Mouse (Mus musculus) embryonic facial prominence, embryonic 14.5 days (tissue): ENCODE results near the gene Rnf144b. TPM values are rescaled to one million over a fixed set of nuclear protein-coding genes. Genes with fewer than 3 reads are reported as not detected.

Source experiments
- ATAC-seq: fragments of 200-750 bp; cut with Nextera tagmentation; 2 replicates; pipeline ENCODE4 v1.8.0; 2017; ENCODE audit warnings: low read depth, moderate number of reproducible peaks, moderate TSS enrichment
- DNase-seq: peaks from one replicate; pipeline ENCODE4 v3.0.0-alpha.2; 2015; ENCODE audit warnings: low spot score
- H3K27ac ChIP-seq: fragments of 300-500 bp; sonication (generic); replicated peaks from 2 replicates; pipeline ENCODE4 v1.5.1; 2014; ENCODE audit warnings: low read depth, mild to moderate bottlenecking, low read length, moderate library complexity
- H3K27me3 ChIP-seq: fragments of 300-500 bp; sonication (generic); replicated peaks from 2 replicates; pipeline ENCODE4 v1.6.1; 2014; ENCODE audit warnings: low read length; ENCODE audit not compliant: control insufficient read depth, insufficient read depth
- H3K36me3 ChIP-seq: fragments of 300-500 bp; sonication (generic); 2 replicates; pipeline ENCODE4 v1.6.1; 2014; ENCODE audit warnings: low read length, mixed read lengths; ENCODE audit not compliant: control insufficient read depth, insufficient read depth
- H3K4me1 ChIP-seq: fragments of 300-500 bp; sonication (generic); 2 replicates; pipeline ENCODE4 v1.6.1; 2014; ENCODE audit warnings: antibody characterized with exemption, low read length; ENCODE audit not compliant: control insufficient read depth, insufficient read depth
- H3K4me2 ChIP-seq: fragments of 300-500 bp; sonication (generic); 2 replicates; pipeline ENCODE4 v1.6.1; 2014; ENCODE audit warnings: low read depth, mild to moderate bottlenecking, low read length, moderate library complexity, mixed read lengths
- H3K4me3 ChIP-seq: fragments of 300-500 bp; sonication (generic); 2 replicates; pipeline ENCODE4 v1.5.1; 2014; ENCODE audit warnings: low read depth, mild to moderate bottlenecking, low read length
- H3K9ac ChIP-seq: fragments of 300-500 bp; sonication (generic); 2 replicates; pipeline ENCODE4 v1.6.1; 2014; ENCODE audit warnings: low read depth, mild to moderate bottlenecking, low read length, moderate library complexity, mixed read lengths
- H3K9me3 ChIP-seq: fragments of 300-500 bp; sonication (generic); 2 replicates; pipeline ENCODE4 v1.6.1; 2016; ENCODE audit warnings: low read length; ENCODE audit not compliant: control insufficient read depth
- WGBS: fragments of 180-500 bp; shearing (Covaris S2); extraction: QIAGEN DNeasy Blood & Tissue Kit; methylation state at CpG from one replicate; pipeline ENCODE4 v1.1.7; 2014; 5-methylcytosine and 5-hydroxymethylcytosine counted together
- polyA plus RNA-seq: library from polyadenylated mRNA; unstranded; fragments of >200 nt; fragmentation: Nextera tagmentation; extraction: Ambion mirVana; gene quantifications from 2 replicates; pipeline ENCODE4 v1.2.1, GENCODE M21; 2014

Gene Rnf144b
- polyA plus RNA-seq, 1 experiment from 2014 or later, result 4.9 TPM

- H3K4me2 ChIP-seq, result no peak overlapping the region
- no peaks in the 10 kb centered on the region for H3K4me1 ChIP-seq
- H3K36me3 ChIP-seq, result no peaks in the 10 kb centered on the region
- no peak overlapping the region for H3K4me3 ChIP-seq
- no peaks in the 10 kb centered on the region for H3K9me3 ChIP-seq
- ATAC-seq (no peak), DNase-seq (no peak)
- H3K27ac ChIP-seq, result no peak overlapping the region
- WGBS, result 73% methylated on average over 13 of the region's 13 CpGs
- no peak overlapping the region for H3K9ac ChIP-seq
- H3K27me3 ChIP-seq, result no peaks in the 10 kb centered on the region
Observed at GRCm38 (mm10) chr13:47170811-47171555, 48.5 kb downstream of the Rnf144b start.

GRCm38 (mm10) chr13:47172891-47173290, 50.4 kb downstream of the Rnf144b start:
- H3K9me3 ChIP-seq, result no peaks in the 10 kb centered on the region
- H3K4me2 ChIP-seq, result no peak overlapping the region
- no peak overlapping the region for H3K9ac ChIP-seq
- no peak overlapping the region for H3K4me3 ChIP-seq
- no peak overlapping the region for H3K27ac ChIP-seq
- DNase-seq (no peak), ATAC-seq (no peak)
- H3K4me1 ChIP-seq, result no peaks in the 10 kb centered on the region
- 76% methylated on average over 10 of the region's 10 CpGs for WGBS
- no peaks in the 10 kb centered on the region for H3K27me3 ChIP-seq
- no peaks in the 10 kb centered on the region for H3K36me3 ChIP-seq

- no peak overlapping the region for H3K9ac ChIP-seq
- no peak overlapping the region for H3K4me2 ChIP-seq
- no peaks in the 10 kb centered on the region for H3K36me3 ChIP-seq
- no peaks in the 10 kb centered on the region for H3K9me3 ChIP-seq
- DNase-seq (peak; percentile 24), ATAC-seq (peak; percentile 53)
- H3K4me3 ChIP-seq, result no peak overlapping the region
- H3K27ac ChIP-seq, result no peak overlapping the region
- H3K27me3 ChIP-seq, result no peaks in the 10 kb centered on the region
- 62% methylated on average over 6 of the region's 8 CpGs for WGBS
- no peaks in the 10 kb centered on the region for H3K4me1 ChIP-seq
Observed at GRCm38 (mm10) chr13:47178182-47178581, 55.7 kb downstream of the Rnf144b start.

- DNase-seq, result no peak
- H3K4me3 ChIP-seq, result no peak overlapping the region
- no peaks in the 10 kb centered on the region for H3K36me3 ChIP-seq
- H3K27me3 ChIP-seq, result no peaks in the 10 kb centered on the region
- H3K9ac ChIP-seq, result no peak overlapping the region
- H3K27ac ChIP-seq, result no peak overlapping the region
- 85% methylated on average over 7 of the region's 7 CpGs for WGBS
- H3K9me3 ChIP-seq, result no peaks in the 10 kb centered on the region
- H3K4me1 ChIP-seq, result no peaks in the 10 kb centered on the region
- H3K4me2 ChIP-seq, result no peak overlapping the region
- no peak for ATAC-seq
Observed at GRCm38 (mm10) chr13:47180776-47181175, 58.3 kb downstream of the Rnf144b start.

- Histone ChIP-seq H3K4me2 (no peak overlapping the region), H3K4me1 (no peaks in the 10 kb centered on the region), H3K27ac (no peak overlapping the region), H3K36me3 (no peaks in the 10 kb centered on the region), H3K9ac (no peak overlapping the region), H3K27me3 (no peaks in the 10 kb centered on the region), H3K4me3 (no peak overlapping the region), H3K9me3 (no peaks in the 10 kb centered on the region)
- DNase-seq (no peak), ATAC-seq (no peak)
- 86% methylated on average over 5 of the region's 5 CpGs for WGBS
Observed at GRCm38 (mm10) chr13:47182366-47182765, 59.9 kb downstream of the Rnf144b start.

- no peak overlapping the region for H3K27ac ChIP-seq
- H3K4me3 ChIP-seq, result no peak overlapping the region
- no peaks in the 10 kb centered on the region for H3K4me1 ChIP-seq
- ATAC-seq, result no peak
- no peaks in the 10 kb centered on the region for H3K27me3 ChIP-seq
- WGBS, result 83% methylated on average over 9 of the region's 9 CpGs
- no peaks in the 10 kb centered on the region for H3K9me3 ChIP-seq
- H3K36me3 ChIP-seq, result no peaks in the 10 kb centered on the region
- H3K9ac ChIP-seq, result no peak overlapping the region
- H3K4me2 ChIP-seq, result no peak overlapping the region
- no peak for DNase-seq
Observed at GRCm38 (mm10) chr13:47183033-47183730, 60.7 kb downstream of the Rnf144b start.

GRCm38 (mm10) chr13:47183771-47184170, 61.3 kb downstream of the Rnf144b start:
- 55% methylated on average over 9 of the region's 9 CpGs for WGBS

GRCm38 (mm10) chr13:47187836-47188235, 65.4 kb downstream of the Rnf144b start:
- Histone ChIP-seq H3K4me1 (no peaks in the 10 kb centered on the region), H3K36me3 (no peaks in the 10 kb centered on the region), H3K4me3 (no peak overlapping the region), H3K4me2 (no peak overlapping the region), H3K9me3 (no peaks in the 10 kb centered on the region), H3K27me3 (no peaks in the 10 kb centered on the region), H3K9ac (no peak overlapping the region), H3K27ac (no peak overlapping the region)
- WGBS, result 78% methylated on average over 4 of the region's 4 CpGs
- no peak for DNase-seq
- ATAC-seq, result no peak

More at GRCm38 (mm10) chr13:47183771-47184170, 61.3 kb downstream of the Rnf144b start:
- no peak overlapping the region for H3K27ac ChIP-seq
- H3K9ac ChIP-seq, result no peak overlapping the region
- H3K4me1 ChIP-seq, result no peaks in the 10 kb centered on the region
- H3K9me3 ChIP-seq, result no peaks in the 10 kb centered on the region
- H3K4me3 ChIP-seq, result no peak overlapping the region
- H3K4me2 ChIP-seq, result no peak overlapping the region
- no peaks in the 10 kb centered on the region for H3K36me3 ChIP-seq
- ATAC-seq (no peak), DNase-seq (no peak)
- no peaks in the 10 kb centered on the region for H3K27me3 ChIP-seq
